Mouse (Mus musculus): Measurements from ENCODE around the gene Tmem54.
A peak's percentile ranks its signal among the peaks of the same experiment; 100 is the strongest.

Tmem54 gene

DNA sequence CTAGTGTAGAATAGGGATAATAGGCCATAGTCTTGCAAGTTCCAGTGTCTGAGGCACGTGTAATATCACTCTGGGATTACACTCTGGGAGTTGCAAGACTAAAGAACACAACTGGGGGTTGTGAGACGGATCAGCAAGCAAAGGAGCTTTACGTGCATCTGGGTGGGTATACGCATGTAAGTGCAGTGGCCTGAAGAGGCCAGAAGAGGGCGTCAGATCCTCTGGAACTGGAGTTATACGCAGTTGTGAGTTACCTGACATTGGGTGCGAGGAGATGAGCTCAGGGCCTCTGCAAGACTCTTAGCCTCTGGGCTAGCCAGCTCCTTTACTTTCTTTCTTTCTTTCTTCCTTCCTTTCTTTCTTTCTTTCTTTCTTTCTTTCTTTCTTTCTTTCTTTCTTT is 8.3 kb upstream of the Tmem54 start:
- no peak for DNase-seq (ENCODE audit: low spot score in 2 of 2)

DNA sequence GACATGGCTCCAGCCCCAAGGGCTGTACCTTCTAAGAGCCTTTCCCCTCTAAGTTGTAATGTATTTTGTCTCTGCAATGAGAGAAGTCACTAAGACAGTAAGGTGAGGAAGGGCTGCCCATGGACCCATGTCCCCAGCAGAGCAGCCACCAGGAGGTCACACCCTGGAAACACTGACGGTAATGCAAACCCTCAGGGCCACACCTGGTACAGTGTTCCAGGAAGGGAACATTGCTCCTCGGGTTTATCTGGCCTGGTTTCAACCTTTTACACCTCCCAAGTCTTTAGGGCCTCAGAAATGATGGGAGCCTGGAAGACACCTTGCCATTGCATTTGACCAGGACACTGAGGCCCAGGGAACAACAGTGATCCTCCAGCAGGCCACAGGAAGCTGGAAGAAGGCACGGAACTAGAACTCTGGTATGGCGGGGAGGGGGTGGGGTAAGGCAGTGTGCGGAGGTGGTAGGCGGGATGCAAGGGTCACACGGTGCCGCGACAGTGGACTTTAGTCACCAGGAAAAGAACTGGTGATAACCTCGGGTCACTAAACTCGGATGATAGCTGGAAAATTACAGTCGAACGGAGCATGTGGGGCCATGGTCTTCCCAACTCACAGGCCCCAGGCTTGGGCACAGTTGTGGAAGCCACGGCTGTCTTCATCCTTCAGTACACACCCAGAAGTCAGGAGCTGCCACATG is 3.1 kb upstream of the Tmem54 start:
- DNase-seq (ENCODE audit: low spot score in 2 of 2), result no peak

GRCm38 (mm10) chr4:129106073-129106472 is 725 bp downstream of the Tmem54 start:
- no peak for DNase-seq (ENCODE audit: low spot score in 2 of 2)

DNA sequence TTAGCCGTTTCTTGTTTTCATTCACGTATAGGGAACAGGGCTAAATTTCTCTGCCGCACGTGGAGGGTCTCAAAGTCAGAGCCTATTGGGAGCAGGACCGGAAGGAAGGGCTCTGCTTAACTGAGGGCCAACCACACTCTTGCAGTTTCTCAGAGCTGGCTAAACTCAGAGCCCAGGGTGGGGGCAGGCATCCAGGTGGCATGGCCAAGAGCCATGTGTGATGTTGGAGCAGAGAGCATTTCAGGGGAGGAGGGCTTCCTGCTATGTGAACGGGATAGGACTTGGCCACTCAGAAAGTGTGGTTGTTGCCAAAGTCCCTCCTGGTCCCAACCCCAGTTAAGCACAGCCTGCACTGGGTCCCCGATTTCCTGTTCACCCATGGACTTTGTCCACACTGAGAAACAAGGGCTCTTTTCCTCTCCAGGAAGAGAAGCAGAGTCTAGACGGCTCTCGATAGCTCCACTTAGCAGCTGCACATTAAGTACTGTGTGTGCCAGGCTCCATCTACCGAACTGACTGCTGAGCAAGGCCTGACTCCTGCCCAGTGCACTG is 2.1 kb downstream of the Tmem54 start:
- no peak for DNase-seq (ENCODE audit: low spot score in 2 of 2)

GRCm38 (mm10) chr4:129108624-129109023 is 3.3 kb downstream of the Tmem54 start:
- no peak for DNase-seq (ENCODE audit: low spot score in 2 of 2)

GRCm38 (mm10) chr4:129110804-129111203 is 5.5 kb downstream of the Tmem54 start:
- DNase-seq (ENCODE audit: low spot score in 2 of 2), result no peak

DNA sequence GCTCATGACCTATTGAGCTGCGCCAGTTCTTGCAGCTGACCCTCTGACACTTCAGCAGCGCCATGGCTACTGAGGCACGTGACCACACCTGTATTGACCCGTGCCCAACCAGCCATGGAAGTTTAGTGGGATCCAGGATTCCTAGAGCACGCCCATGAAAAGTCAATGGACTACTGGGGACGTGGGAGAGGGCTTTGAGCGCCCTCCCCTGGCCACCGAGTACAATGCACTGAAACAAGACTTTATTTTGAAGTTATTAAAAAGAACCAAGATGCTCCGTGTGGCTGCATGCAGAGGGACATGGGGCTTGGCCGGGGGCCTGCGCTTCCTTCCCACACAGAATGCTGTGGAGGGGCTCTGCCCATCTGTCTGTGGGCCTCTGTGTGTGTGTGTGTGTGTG is 6.0 kb downstream of the Tmem54 start:
- no peak for DNase-seq (ENCODE audit: low spot score in 2 of 2)

GRCm38 (mm10) chr4:129112231-129112630 is 6.9 kb downstream of the Tmem54 start:
- no peak for DNase-seq (ENCODE audit: low spot score in 2 of 2)

- peak; percentile 37 to 79 for DNase-seq (ENCODE audit: low spot score in 2 of 2)
Measured at GRCm38 (mm10) chr4:129113083-129113988, 8.0 kb downstream of the Tmem54 start.

- DNase-seq (ENCODE audit: low spot score in 2 of 2), result no peak
Measured at GRCm38 (mm10) chr4:129116703-129117102, 11.4 kb downstream of the Tmem54 start.

DNA sequence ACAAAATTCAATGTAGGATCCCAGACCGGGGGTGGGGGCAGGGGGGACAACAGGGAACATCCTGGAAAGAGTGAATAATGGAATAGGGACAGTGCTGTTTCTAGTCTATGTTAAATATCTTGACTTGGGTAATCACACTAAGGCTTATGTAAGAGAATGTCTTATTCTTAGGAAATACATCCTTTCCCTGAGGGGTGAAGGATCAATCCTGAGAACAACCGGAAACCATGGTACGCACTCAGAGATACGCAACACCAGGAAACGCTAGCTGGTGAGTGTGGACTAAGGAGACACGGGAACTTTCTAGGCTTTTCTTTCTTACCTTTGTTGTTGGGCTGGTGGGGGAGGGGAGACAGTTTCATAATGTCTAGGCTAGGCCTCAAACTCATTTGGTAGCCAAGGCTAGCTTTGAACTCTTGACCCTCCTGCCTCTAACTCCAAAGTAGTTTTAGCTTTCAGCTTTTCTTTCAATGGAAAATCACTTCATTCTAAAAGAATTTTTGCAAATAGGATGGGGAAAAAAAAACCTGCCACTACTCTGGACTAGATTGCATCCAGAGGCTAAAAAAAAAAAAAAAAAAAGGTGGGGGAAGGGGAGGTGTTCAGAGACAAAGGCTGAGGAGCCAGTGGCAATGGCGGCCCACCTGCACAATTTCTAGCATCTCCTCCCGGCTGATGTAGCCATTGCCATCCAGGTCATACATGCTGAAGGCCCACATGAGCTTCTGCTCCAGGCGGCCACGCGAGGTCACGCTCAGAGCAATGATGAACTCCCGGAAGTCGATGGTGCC is 12.6 kb downstream of the Tmem54 start:
- DNase-seq (ENCODE audit: low spot score in 2 of 2), result no peak

- no peak for DNase-seq (ENCODE audit: low spot score in 2 of 2)
Measured at GRCm38 (mm10) chr4:129119708-129120107, 14.4 kb downstream of the Tmem54 start.

DNA sequence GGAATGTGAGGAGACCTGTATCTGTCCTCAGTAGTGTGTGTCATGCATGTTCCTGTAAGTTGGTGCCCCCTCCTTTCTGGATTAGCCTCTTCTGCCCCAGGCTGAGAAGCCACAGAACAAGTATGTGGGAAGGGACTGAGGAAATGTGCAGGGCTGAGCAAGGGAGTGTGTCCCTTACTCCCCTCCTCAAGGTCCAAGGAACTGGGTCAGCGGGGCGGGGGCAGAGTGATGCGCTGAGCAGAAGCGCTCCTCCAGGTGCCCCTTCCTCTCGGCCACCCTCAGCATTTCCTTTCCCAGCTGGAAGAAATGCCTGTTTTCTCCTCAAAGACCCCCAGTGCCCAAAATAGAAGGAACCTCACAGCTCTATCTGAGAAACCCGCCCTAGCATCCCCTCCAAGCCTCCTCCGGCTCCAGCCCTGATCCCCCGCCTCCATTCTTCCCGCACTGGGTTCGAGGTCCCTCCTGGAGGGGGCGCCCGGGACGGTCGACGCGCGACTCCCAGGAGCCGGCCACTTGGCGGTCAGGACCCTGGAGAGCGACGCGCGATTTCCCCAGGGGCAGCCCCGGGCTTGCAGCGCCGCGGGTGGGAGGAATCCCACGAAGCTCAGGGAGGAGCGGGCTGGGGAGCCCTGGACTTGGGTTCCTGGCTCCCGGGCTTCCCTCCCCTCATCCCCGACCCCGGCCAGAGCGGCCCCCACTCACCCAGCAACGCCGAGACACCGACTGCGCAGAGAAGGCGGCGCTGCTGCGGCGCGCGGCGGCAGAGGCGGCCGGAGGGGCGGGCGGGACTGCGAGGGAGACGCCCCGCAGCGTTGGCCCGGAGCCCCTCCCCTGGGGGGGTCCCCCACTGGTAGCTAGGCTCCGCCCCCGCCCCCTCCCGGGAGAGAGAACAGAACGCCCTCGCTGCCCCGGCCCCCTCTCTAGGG is 15.4 kb downstream of the Tmem54 start:
- peak in 1 of 2 experiments; percentile 75 for DNase-seq (ENCODE audit: low spot score in 2 of 2)

DNA sequence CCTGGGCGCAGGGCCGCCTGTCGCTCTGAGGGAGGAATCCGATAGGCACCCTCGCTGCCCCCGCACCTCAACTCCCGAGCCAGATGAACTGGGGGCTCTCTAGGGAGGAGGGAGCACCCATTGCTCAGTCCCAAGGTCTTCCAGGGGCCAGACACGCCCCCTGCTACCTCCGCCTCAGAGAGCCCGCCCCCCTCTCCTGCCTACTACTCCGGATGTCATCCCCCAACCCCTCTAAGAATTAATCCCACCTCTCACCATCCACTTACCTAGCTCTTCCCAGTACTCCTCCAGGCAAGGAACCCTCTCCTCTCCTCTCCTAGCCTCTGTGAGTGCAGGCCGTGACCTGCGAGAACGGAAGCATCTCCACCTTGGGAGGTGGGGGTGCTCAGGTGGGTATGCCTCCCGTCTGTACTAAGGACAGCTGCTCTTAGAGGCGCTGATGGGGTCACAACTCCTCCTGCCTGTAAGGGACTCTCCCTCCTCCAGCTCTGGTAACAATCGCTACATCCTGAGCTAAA is 16.3 kb downstream of the Tmem54 start, which contains the start of gene Hpca:
Hpca (minus strand) TSS at position 468 of the 518 bp plus-strand sequence.
- DNase-seq (ENCODE audit: low spot score in 2 of 2), result no peak

DNA sequence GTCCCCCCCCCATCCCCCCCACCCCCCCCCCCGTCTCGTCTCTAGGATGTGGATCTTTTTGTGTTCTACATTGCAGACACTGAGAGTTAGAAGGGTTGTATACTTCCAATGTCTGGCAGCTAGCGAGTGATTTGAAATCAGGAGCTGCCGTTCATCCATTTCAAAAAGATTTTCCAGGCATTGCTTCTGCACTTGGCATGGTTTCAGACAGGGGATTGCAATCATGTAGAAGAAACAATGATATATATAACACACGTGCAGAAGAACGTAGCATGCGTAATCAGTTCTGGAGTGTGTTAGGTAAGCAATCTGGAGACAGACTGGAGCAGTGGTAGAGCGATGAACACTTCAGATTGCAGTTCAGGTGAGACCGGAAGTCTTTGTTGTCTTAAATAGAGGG is 16.8 kb downstream of the Tmem54 start:
- no peak for DNase-seq (ENCODE audit: low spot score in 2 of 2)

DNA sequence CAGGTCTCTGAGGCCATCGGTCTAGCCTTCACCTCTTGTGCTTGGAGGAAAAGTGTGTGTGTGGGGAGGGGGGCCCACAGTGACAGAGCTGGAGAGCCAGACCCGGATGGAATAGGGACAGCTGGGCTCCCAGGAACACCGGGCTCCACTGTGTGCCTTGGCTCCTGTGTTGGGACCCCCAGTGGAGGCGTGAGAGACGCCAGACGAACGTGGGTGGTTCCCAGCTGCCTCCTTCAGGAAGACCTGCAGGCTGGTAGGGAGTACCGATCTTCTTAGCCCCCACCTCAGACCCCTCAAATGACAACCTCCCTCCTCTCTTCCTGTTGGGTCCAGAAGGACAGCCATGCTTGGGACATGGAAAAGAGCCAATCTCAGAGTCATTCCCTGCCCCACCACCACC is 17.4 kb downstream of the Tmem54 start:
- no peak for DNase-seq (ENCODE audit: low spot score in 2 of 2)

DNA sequence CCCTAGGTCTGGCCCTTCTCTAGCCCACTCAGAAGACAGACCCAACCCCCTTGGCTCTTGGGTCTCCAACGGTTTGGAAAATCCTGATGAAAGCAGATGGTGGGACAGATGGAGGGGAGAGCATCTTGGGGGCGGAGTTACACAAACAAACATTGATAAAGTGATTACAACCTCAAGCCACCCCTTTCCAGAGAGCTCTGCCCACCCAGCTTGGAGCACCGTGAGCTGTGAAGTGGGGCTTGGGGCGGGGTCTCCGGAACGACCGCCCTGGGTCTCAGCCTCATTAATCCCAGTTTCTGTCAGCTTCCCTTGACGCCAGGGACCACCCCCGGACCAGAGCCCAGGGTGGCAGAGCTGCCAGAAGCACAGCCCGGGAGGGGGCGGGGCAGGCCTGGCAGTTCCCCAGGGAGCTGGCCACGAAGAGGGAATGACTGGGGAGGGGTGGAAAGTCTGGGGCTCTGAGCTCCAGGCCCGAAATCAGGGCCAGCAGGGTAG is 19.4 kb downstream of the Tmem54 start:
- DNase-seq (ENCODE audit: low spot score in 2 of 2), result no peak

DNA sequence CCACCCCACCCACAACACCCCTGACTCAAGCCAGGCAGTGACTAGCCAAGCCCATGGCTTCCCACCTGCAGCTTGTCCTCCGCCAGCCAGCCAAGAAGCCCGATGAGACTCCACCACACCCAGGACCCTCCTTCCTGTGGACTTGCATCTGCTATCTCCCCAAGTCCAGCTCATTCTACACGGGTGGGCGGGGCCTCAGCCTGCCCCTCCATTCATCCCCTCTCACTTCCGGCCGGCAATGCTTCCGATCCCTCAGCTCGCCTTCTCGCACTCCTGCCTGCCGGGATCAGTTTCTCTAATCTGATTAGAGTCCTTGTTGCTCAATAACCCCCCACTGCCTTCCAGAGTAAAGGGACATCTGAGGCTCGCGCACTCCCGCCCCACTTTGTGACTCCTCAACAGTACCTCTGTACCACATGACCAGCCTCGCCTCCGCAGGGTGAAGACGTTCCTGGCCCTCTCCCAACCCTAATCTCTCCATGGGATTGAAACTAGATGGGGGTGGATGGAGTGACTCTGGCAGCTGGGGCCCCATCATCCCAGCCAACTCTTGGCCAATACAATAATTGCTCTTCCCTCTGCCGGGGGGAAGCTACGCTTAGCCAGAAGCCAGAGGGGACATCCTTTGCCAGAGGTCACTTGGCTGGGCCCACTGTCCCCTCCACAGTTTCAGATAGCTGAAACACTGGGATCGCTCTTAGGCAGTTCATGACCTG is 20.5 kb downstream of the Tmem54 start:
- DNase-seq (ENCODE audit: low spot score in 2 of 2), result no peak

DNA sequence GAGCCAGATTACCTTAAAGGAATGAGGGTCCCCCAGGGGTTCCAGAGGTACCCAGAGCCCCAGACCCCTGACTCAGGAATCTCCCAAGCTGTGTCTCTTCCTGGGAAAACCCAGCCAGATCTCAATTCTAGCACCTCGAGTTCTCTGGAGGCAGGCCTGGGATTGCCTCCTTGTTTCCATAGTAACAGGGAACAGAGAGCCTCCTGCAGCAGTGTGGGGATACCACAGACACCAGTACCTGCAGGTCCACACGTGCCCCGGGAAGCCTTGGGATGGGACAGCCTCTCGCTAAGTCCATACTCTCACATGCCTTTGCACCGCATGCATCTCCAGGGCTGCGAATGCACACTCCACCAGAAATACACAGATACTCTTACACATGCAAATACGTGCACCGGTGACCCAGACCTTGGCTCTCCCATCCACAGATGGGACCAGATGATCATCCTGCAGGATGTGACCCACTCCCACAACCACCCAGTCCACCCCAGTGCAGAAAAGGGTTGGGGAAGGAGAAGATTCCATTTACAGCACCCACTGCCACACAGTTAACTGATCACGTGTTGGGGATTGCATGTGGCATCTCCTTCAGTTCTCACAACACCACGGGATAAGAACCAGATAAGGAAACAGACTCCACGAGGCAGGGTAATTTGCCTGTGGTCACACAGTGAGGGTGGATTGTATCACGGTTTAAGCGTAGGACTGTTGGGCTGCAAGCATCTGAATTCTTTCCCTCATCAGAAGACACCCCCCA is 23.4 kb downstream of the Tmem54 start:
- no peak for DNase-seq (ENCODE audit: low spot score in 2 of 2)

Measured in spleen, postnatal 10 days (tissue).